Mouse (Mus musculus) myocyte (in vitro differentiated cells): ENCODE measurements at regions not wholly inside any gene's neighbourhood (a gene's known extent, or its start where the extent isn't known, plus 50 kb on each side); places are given as distances from the start of the nearest gene placed in this dataset.

ENCODE experiments used
- CEBPB ChIP-seq: IDR thresholded peaks from 2 replicates; pipeline ENCODE4 v1.6.1; 2011; ENCODE audit warnings: mild to moderate bottlenecking, moderate library complexity; ENCODE audit not compliant: poor library complexity, insufficient read depth, severe bottlenecking
- MAX ChIP-seq: IDR thresholded peaks from one replicate; pipeline ENCODE4 v1.6.1; 2011; ENCODE audit warnings: low read depth, mild to moderate bottlenecking, control low read depth
- MYOG ChIP-seq, 3 experiments: IDR thresholded peaks; one replicate each; pipeline ENCODE4 v1.6.1; 2011; ENCODE audit warnings: control low read depth in 2 of 3, low read depth in 2 of 3, mild to moderate bottlenecking in 2 of 3; ENCODE audit not compliant: insufficient read length in 2 of 3, control insufficient read depth in 1 of 3, insufficient read depth in 1 of 3
- POLR2A ChIP-seq: IDR thresholded peaks from one replicate; pipeline ENCODE4 v1.6.1; 2011; ENCODE audit warnings: low read depth, mild to moderate bottlenecking, control low read depth, moderate library complexity; ENCODE audit not compliant: insufficient read length
- POLR2AphosphoS2 ChIP-seq: IDR thresholded peaks from one replicate; pipeline ENCODE4 v1.6.1; 2011; ENCODE audit warnings: low read depth, control low read depth; ENCODE audit not compliant: insufficient read length
- REST ChIP-seq: IDR thresholded peaks from one replicate; pipeline ENCODE4 v1.6.1; 2011; ENCODE audit warnings: mild to moderate bottlenecking, control low read depth, moderate library complexity; ENCODE audit not compliant: insufficient read depth, insufficient read length
- SRF ChIP-seq: IDR thresholded peaks from one replicate; pipeline ENCODE4 v1.6.1; 2011; ENCODE audit warnings: low read depth; ENCODE audit not compliant: control insufficient read depth, insufficient read length
- TCF12 ChIP-seq: IDR thresholded peaks from one replicate; pipeline ENCODE4 v1.6.1; 2011; ENCODE audit warnings: mild to moderate bottlenecking, control low read depth; ENCODE audit not compliant: poor library complexity, insufficient read depth, severe bottlenecking
- TCF3 ChIP-seq: IDR thresholded peaks from one replicate; pipeline ENCODE4 v1.6.1; 2011; ENCODE audit warnings: low read depth, control low read depth; ENCODE audit not compliant: insufficient read length

DNA sequence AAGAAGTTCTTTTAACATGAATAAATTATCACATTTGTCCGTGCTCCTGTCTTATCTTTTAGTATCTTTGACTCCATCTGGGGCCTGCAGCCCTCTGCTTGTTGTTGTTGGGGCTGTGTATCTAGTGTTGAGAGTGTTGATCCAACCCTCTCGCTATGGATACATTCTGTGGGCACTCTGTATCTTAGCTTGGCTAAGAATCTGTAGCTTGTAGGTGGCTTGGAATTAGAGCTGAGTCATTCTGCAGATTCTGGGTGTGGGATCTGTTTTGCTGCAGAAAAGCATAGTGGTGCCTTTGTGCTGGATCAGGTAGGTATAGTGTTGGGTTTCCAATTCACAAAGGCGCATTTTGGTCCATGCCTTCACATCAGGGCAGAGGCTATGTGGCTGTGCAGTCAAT lies 365.6 kb downstream of the Fam198b start:
- TF ChIP-seq POLR2A: no peak
- no peak for TF ChIP-seq MYOG (IDR thresholded peaks at IDR 0.05; ENCODE audit: control insufficient read depth in 1 of 3, insufficient read depth in 1 of 3, insufficient read length in 2 of 3, low read depth in 2 of 3)
- no peak for TF ChIP-seq TCF3
- TF ChIP-seq POLR2AphosphoS2: no peak
- TF ChIP-seq CEBPB: no peak
- TF ChIP-seq TCF12: no peak
- no peak for TF ChIP-seq SRF
- no peak for TF ChIP-seq REST
- no peak for TF ChIP-seq MAX
